Mouse (Mus musculus) heart, embryonic 10.5 days (tissue): ENCODE data around the gene Mief1. TPM values are rescaled to one million over a fixed set of nuclear protein-coding genes. Genes with fewer than 3 reads are reported as not detected.

Experiments used
- DNase-seq: peaks from one replicate; pipeline ENCODE4 v3.0.0-alpha.2; 2017; ENCODE audit warnings: low spot score
- H3K27ac ChIP-seq: fragments of 300-500 bp; sonication (generic); 2 replicates; pipeline ENCODE4 v1.5.1; 2016; ENCODE audit warnings: mild to moderate bottlenecking
- H3K27me3 ChIP-seq: fragments of 300-500 bp; sonication (generic); 2 replicates; pipeline ENCODE4 v1.6.1; 2016; ENCODE audit warnings: mild to moderate bottlenecking; ENCODE audit not compliant: poor library complexity, insufficient read depth, severe bottlenecking
- H3K36me3 ChIP-seq: fragments of 300-500 bp; sonication (generic); 2 replicates; pipeline ENCODE4 v1.6.1; 2016; ENCODE audit warnings: mild to moderate bottlenecking, moderate library complexity
- H3K4me1 ChIP-seq: fragments of 300-500 bp; sonication (generic); 2 replicates; pipeline ENCODE4 v1.6.1; 2016; ENCODE audit warnings: mild to moderate bottlenecking
- H3K4me3 ChIP-seq: fragments of 300-500 bp; sonication (generic); 2 replicates; pipeline ENCODE4 v1.5.1; 2016; ENCODE audit warnings: mild to moderate bottlenecking, moderate library complexity
- H3K9me3 ChIP-seq: fragments of 300-500 bp; sonication (generic); 2 replicates; pipeline ENCODE4 v1.6.1; 2016; ENCODE audit warnings: mild to moderate bottlenecking, moderate library complexity
- WGBS: fragments of 180-500 bp; shearing (Covaris S2); methylation state at CpG from one replicate; pipeline ENCODE4 v1.1.7; 2016; 5-methylcytosine and 5-hydroxymethylcytosine counted together
- polyA plus RNA-seq: library from polyadenylated mRNA; unstranded; fragments of >200 nt; fragmentation: Nextera tagmentation; extraction: Ambion mirVana; gene quantifications from 2 replicates; pipeline ENCODE4 v1.2.1, GENCODE M21; 2016

Gene Mief1
- 31.0 and 39.2 TPM in 2 replicates for polyA plus RNA-seq

DNA sequence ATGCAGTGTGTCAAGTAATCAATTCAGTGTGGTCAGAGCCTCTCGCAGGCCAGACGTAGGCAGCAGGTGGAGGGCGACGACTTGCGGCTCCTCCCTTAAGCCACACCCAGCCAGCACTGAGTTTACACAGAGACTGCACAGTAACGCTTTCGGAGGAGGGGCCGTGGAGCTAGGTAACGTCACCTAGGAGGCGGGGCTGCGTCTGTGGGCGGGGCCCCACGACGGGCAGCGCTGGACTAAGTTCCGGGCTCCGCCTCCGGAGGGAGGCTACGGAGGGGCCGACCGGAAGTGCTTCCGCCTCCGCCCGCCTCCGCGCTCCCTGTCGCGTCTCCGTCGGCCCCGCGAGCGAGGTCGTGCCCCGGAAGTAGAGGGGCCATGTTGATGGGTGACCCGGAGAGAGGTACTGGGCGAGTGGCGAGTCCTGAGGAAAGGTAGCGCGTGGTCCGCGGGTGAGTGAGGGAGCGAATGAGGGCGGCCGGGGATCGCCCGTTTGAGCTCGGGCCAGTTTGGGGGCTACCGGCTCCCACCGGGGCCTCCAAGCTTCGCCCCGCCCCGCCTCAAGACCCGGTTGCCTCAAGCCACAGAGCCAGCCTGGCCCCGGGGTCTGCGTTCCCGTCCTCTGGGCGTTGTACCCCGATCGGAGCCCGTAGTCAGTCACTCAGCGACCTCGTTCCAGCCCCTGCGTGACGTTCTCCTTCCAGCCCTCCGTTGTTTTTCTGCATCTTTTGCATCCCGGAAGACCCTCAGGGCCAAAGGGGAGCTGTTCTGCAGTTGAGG, at the start of gene Mief1:
Gene Mief1 (plus strand): TSS at position 286 of the 777 bp plus-strand sequence.
- Histone ChIP-seq H3K27ac (peak within 1 kb of the TSS; percentile 98), H3K36me3 (peaks cover 35% of the 10 kb centered on the region), H3K27me3 (no peaks in the 10 kb centered on the region), H3K4me3 (peak within 1 kb of the TSS; percentile 96), H3K9me3 (no peaks in the 10 kb centered on the region), H3K4me1 (peaks cover 22% of the 10 kb centered on the region)
- WGBS = under 1% methylated on average over 67 of the region's 67 CpGs
- DNase-seq = peak; percentile 99

DNA sequence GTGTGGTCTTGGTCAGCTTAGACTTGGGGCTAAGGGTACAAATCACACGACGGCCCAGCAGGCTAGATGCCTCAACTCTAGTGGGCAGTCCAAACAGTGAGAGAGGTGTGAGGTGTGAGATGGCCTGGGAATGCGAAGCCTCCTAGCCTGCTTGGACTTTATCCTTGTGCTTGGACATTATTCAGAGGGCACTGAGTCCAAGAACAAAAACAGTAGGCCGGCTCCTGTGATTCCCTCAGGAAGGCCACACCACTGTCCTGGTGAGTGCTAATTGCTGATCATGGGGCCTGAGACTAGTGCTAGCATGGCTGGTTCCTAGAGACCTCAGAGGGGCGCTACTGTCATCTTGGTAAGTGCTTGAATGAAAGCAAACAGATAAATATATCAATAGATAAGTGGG, 44.9 kb upstream of the Mief1 start:
- Histone ChIP-seq H3K27me3 (peaks cover 11% of the 10 kb centered on the region; the same call in 1 of the 2 replicates), H3K27ac (no peak overlapping the region), H3K4me1 (peaks cover 19% of the 10 kb centered on the region; the same call in 1 of the 2 replicates), H3K36me3 (no peaks in the 10 kb centered on the region), H3K4me3 (no peak overlapping the region), H3K9me3 (no peaks in the 10 kb centered on the region)
- no peak for DNase-seq
- WGBS = 65% methylated on average over 5 of the region's 5 CpGs

DNA sequence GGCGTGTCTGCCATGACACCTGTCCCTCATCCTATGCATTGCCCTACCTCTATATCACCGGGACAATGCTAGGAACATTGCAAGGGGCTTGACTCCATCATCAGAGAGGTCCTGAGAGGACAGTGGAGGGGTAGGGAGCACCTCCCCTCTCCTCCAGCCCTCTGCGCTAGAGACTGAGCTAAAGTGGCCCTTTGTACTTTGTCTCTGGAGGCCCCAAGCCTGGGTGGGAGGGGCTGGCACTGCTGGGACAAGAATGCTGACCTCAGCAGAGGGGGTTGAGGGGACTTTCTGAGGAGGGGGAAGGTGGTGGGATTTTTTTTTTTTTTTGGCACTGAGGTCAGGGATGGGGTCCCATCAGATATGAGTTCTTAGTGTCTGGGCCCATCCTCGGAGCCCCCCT, 43.7 kb upstream of the Mief1 start:
- Histone ChIP-seq H3K4me1 (peaks cover 19% of the 10 kb centered on the region; the same call in 1 of the 2 replicates), H3K27me3 (peaks cover 12% of the 10 kb centered on the region; the same call in 1 of the 2 replicates), H3K4me3 (no peak overlapping the region), H3K9me3 (no peaks in the 10 kb centered on the region), H3K36me3 (no peaks in the 10 kb centered on the region), H3K27ac (no peak overlapping the region)
- no peak for DNase-seq
- 66% methylated on average over 4 of the region's 4 CpGs for WGBS

DNA sequence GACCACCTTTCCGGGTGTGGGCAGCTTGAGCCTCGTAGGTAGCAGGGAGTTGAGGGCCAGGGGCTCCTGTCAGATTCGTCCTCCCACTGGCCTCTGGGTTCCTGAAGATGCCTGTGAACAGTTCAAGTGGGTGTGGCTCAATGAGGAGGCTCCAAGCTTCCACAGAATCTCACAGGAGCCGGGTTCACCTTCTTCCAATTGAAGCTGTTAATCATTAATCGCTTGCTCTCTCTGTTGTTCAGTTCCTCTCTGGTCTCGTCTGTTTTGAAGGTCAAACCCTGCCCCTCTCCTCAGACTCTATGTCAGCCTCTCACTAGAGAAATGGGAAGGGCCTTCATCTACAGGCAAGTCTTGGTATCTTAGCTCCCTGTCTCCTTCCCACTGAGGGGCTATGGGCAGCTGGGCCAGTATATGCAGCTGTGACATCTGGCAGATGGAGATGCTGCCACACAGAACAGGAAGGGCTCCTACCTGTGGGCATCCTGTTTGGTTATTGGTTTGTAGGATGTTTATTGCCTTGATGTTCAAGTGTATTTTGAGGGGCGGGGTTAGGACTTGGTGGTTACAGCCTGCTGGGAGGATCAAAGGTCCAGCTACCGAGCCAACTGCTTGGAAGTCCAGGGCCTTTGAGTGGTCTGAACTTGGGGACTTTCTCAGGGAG, 42.1 kb upstream of the Mief1 start:
- Histone ChIP-seq H3K36me3 (no peaks in the 10 kb centered on the region), H3K27ac (no peak overlapping the region), H3K4me1 (peaks cover 19% of the 10 kb centered on the region; the same call in 1 of the 2 replicates), H3K9me3 (no peaks in the 10 kb centered on the region), H3K27me3 (peaks cover 12% of the 10 kb centered on the region; the same call in 1 of the 2 replicates), H3K4me3 (no peak overlapping the region)
- 60% methylated on average over 8 of the region's 8 CpGs for WGBS
- DNase-seq = no peak

DNA sequence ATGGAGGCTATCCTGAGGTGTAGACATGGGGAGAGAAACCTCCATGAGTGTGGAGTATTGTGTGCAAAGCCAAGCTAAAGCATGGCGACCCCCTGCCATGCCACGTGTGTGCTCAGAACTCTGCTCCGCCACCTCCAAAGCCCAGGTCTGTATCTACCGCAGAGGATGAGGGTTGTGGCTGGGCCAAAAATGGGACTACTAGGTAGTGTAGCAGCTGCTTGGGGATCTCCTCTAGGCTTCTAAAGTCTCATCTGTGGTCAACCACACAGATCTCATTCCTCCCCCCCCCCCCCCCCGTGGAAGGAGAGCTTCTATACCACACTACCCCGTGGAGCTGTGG, 41.6 kb upstream of the Mief1 start:
- WGBS = 81% methylated on average over 6 of the region's 6 CpGs
- Histone ChIP-seq H3K27me3 (peaks cover 12% of the 10 kb centered on the region; the same call in 1 of the 2 replicates), H3K4me3 (no peak overlapping the region), H3K4me1 (peaks cover 19% of the 10 kb centered on the region; the same call in 1 of the 2 replicates), H3K9me3 (no peaks in the 10 kb centered on the region), H3K27ac (no peak overlapping the region), H3K36me3 (0 out of 2 replicates have a peak, but pooled peaks cover under 1% of the 10 kb centered on the region)
- no peak for DNase-seq

DNA sequence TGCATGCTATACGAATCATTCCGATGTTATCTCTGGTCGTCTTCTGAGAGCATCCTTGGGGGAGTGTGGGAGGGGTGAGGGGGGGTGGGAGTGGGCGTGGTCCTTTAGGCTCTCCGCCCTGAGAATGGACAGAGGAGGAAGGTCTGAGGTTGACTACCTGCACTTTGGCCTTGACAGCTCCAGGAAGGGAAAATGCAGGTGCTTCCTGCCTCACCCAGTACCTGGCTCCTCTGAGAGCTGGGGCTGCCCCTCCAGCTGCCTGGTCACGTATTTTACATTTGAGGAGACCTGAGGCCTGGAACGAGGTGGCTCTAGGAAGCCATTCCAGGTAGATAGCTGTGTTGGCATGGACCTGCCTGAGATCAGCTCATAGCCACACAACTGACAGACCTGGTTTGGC, 41.0 kb upstream of the Mief1 start:
- Histone ChIP-seq H3K27ac (no peak overlapping the region), H3K4me1 (peaks cover 19% of the 10 kb centered on the region; the same call in 1 of the 2 replicates), H3K9me3 (no peaks in the 10 kb centered on the region), H3K36me3 (0 out of 2 replicates have a peak, but pooled peaks cover 2% of the 10 kb centered on the region), H3K27me3 (peaks cover 12% of the 10 kb centered on the region; the same call in 1 of the 2 replicates), H3K4me3 (no peak overlapping the region)
- 66% methylated on average over 7 of the region's 7 CpGs for WGBS
- no peak for DNase-seq

DNA sequence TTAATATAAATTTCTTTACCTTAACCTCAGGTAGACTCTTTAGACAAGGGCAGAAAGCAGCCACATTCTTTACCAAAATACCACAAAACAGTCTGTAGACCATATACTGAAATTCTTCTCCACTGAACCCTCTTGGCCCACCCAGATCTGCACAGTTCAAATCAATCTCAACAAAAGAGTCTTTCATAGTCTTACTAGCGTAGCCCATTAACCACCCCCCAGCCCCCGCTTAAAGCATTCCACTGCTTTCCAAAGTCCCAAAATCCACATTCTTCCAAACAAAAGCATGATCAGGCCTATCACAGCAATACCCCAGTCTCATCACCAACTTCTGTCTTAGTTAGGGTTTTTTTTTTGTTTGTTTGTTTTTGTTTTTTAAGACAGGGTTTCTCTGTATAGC, 34.3 kb upstream of the Mief1 start:
- H3K27ac ChIP-seq = no peak overlapping the region
- H3K4me1 ChIP-seq = no peaks in the 10 kb centered on the region; the same call in 1 of the 2 replicates
- 83% methylated on average over 2 of the region's 2 CpGs for WGBS
- DNase-seq = no peak
- no peaks in the 10 kb centered on the region for H3K27me3 ChIP-seq
- H3K36me3 ChIP-seq = 0 out of 2 replicates have a peak, but pooled peaks cover 2% of the 10 kb centered on the region
- no peaks in the 10 kb centered on the region for H3K9me3 ChIP-seq
- no peak overlapping the region for H3K4me3 ChIP-seq

DNA sequence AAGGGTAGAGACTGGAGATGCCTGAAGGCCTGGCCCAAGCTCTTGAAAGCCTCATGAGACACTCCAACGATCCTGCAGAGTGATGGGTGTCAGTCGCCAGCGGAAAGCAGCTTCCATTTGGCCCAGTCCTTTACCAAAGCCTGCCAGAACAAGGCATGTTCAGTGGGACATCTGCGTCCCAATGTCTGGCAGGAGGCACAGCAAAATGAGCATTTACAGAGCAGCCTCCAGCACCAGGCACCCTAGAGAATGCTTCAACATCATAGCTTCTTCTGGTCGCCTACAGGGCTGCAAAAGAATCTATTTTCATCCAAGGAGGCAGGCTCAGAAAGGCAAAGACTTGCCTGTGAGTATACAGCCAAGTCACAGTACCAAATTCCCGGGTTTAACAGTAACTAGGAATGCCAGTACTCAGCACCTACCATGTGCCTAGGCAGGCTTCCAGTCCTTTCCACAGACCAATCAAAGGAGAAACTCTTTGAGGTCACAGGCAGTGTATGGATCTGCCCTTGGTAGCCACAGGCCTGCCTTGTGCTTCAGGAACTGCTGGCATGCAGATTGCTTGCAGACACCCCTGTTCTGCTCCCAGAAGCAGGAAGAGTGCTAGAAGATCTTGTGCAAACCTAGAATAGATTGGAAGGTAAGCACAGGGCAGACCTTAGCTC, 31.6 kb upstream of the Mief1 start:
- Histone ChIP-seq H3K27me3 (no peaks in the 10 kb centered on the region), H3K27ac (no peak overlapping the region), H3K4me1 (no peaks in the 10 kb centered on the region; the same call in none of the 2 replicates), H3K4me3 (no peak overlapping the region), H3K9me3 (no peaks in the 10 kb centered on the region), H3K36me3 (0 out of 2 replicates have a peak, but pooled peaks cover 1% of the 10 kb centered on the region)
- no peak for DNase-seq
- WGBS = 72% methylated on average over 6 of the region's 6 CpGs

DNA sequence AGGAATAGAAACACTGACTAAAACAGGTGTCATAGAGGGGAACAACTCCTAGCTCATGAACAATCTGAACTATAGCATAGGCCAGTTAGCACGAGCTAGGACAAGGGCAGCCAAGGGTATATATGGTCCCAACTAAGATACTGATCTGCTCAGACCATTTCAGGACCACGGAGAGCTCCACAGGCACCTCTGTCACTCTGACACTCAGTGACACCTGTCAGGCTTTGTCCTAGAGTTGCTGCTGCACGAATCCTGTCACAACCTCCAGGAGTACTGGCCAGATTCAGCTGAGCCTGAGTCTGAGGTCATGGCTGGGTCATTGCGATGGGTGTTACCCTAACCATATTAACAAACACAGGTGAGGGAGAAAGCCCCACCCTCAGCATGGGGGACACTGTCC, 30.4 kb upstream of the Mief1 start:
- Histone ChIP-seq H3K27me3 (no peaks in the 10 kb centered on the region), H3K9me3 (no peaks in the 10 kb centered on the region), H3K4me3 (no peak overlapping the region), H3K27ac (no peak overlapping the region), H3K36me3 (no peaks in the 10 kb centered on the region), H3K4me1 (no peaks in the 10 kb centered on the region; the same call in none of the 2 replicates)
- WGBS = 31% methylated on average over 4 of the region's 4 CpGs
- no peak for DNase-seq

DNA sequence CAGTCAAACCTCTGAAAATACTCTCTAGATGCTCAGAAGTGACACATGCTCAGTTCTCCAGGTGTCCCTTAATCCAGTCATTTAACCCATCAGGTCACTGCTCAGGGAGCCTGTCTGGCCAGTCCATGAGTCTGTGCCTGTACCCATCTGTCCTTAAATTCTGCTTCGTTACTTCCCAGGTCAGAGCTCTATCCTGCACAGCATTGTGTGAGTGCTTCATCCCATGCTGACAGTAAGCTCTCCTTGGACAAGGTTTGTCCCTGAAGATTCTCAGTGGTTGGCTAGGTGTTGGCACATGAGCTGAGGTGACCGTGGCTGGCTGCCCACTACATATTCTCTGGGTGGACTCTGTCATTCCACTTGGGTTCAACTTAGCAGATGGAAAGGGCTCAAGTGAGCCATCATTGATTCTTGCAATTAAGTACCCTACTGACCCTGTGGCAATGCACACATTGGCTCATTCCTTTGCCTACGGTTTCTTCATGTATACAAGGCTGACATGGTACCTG, 27.7 kb upstream of the Mief1 start:
- Histone ChIP-seq H3K27ac (no peak overlapping the region), H3K9me3 (no peaks in the 10 kb centered on the region), H3K27me3 (no peaks in the 10 kb centered on the region), H3K4me3 (no peak overlapping the region), H3K4me1 (no peaks in the 10 kb centered on the region; the same call in none of the 2 replicates), H3K36me3 (no peaks in the 10 kb centered on the region; the same call in none of the 2 replicates)
- DNase-seq = no peak
- 82% methylated on average over 3 of the region's 3 CpGs for WGBS

DNA sequence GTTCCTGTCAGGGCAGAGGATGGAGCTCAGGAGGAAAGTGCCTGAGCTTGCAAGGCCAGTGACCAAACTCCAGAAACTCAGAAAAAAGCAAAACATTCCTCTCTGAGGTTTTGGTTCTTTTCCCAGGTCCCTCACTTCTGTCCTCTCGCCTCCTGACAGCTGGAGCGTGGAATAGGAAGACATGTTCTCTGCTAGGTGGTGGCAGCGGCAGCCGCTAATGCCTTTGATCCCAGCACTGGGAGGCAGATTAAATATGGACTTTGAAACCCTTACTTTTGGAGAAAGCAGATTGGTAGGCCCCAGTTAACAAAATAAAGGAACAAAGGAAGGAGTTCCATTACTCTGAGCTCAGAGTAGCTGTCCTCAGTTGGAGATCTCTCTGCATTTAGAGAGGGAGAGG, 25.4 kb upstream of the Mief1 start:
- peaks cover 3% of the 10 kb centered on the region for H3K36me3 ChIP-seq
- no peak overlapping the region for H3K4me3 ChIP-seq

DNA sequence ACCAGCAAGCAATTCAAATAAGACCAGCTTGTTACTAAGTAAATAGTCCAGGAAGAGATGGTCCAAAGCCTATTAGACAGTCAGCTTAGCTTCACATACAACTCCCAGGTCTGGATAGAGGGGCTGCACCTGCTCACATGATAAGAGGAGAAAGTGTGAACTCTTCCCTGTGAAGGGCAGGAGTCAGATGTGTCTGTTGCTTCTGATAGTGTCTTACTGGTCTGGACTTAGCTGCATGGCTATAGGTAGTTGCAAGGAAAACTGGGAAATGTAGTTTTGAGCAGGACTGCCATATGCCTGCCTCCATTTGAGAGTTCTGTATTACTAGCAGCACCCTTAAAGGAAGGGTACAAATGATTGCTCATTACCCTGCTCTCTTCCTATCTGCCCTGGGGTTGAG, 20.1 kb upstream of the Mief1 start:
- Histone ChIP-seq H3K4me3 (no peak overlapping the region), H3K27me3 (peaks cover 5% of the 10 kb centered on the region), H3K9me3 (no peaks in the 10 kb centered on the region), H3K4me1 (no peaks in the 10 kb centered on the region), H3K36me3 (peaks cover 3% of the 10 kb centered on the region), H3K27ac (no peak overlapping the region)
- no peak for DNase-seq

More for the DNA sequence above, 25.4 kb upstream of the Mief1 start:
- Histone ChIP-seq H3K27ac (no peak overlapping the region), H3K27me3 (peaks cover 5% of the 10 kb centered on the region), H3K9me3 (no peaks in the 10 kb centered on the region), H3K4me1 (no peaks in the 10 kb centered on the region; the same call in none of the 2 replicates)
- 34% methylated on average over 4 of the region's 4 CpGs for WGBS
- no peak for DNase-seq
